Mouse (Mus musculus) liver, adult 2 months (tissue): ENCODE results near the gene Bmpr1a. TPM values are rescaled to one million over a fixed set of nuclear protein-coding genes. Genes with fewer than 3 reads are reported as not detected.

Experiments
- DNase-seq: peaks from one replicate; pipeline ENCODE4 v3.0.0-alpha.2; 2011; ENCODE audit warnings: low read depth, low spot score; ENCODE audit errors: extremely low read depth
- H3K27ac ChIP-seq: fragments of 200-500 bp; replicated peaks from 2 replicates; pipeline ENCODE4 v1.5.1; 2012; ENCODE audit warnings: low read depth, mild to moderate bottlenecking, control low read depth, inconsistent platforms, low read length; ENCODE audit not compliant: insufficient read depth
- H3K27me3 ChIP-seq: fragments of 200-500 bp; 2 replicates; pipeline ENCODE4 v1.6.1; 2012; ENCODE audit warnings: mild to moderate bottlenecking, moderate library complexity, low read length, inconsistent platforms; ENCODE audit not compliant: control insufficient read depth, insufficient read depth
- H3K36me3 ChIP-seq: fragments of 200-500 bp; 2 replicates; pipeline ENCODE4 v1.6.1; 2012; ENCODE audit warnings: low read length, inconsistent platforms; ENCODE audit not compliant: control insufficient read depth, insufficient read depth
- H3K4me1 ChIP-seq: fragments of 200-500 bp; 2 replicates; pipeline ENCODE4 v1.6.1; 2011; ENCODE audit warnings: low read length; ENCODE audit not compliant: control insufficient read depth, insufficient read depth
- H3K4me3 ChIP-seq: fragments of 200-500 bp; 2 replicates; pipeline ENCODE4 v1.5.1; 2011; ENCODE audit warnings: low read depth, mild to moderate bottlenecking, control low read depth, low read length, moderate library complexity; ENCODE audit not compliant: insufficient read depth
- H3K79me2 ChIP-seq: fragments of 200-500 bp; 2 replicates; pipeline ENCODE4 v1.6.1; 2012; ENCODE audit warnings: inconsistent platforms, mild to moderate bottlenecking, low read length, moderate library complexity; ENCODE audit not compliant: control insufficient read depth, insufficient read depth
- H3K9ac ChIP-seq: fragments of 200-500 bp; 2 replicates; pipeline ENCODE4 v1.6.1; 2012; ENCODE audit warnings: low read depth, mild to moderate bottlenecking, control low read depth, inconsistent platforms, low read length
- CTCF ChIP-seq: fragments of 200-500 bp; IDR thresholded peaks from 2 replicates; pipeline ENCODE4 v1.5.1; 2011; ENCODE audit warnings: low read depth, low read length, control low read depth
- POLR2A ChIP-seq: fragments of 200-500 bp; IDR thresholded peaks from 2 replicates; pipeline ENCODE4 v1.6.1; 2011; ENCODE audit warnings: low read length, control low read depth; ENCODE audit not compliant: insufficient read depth; ENCODE audit errors: extremely low read depth
- WGBS: fragments of 180-500 bp; shearing (Covaris S2); methylation state at CpG from one replicate; pipeline ENCODE4 v1.1.7; 2018; 5-methylcytosine and 5-hydroxymethylcytosine counted together
- polyA plus RNA-seq: library from polyadenylated mRNA; depleted of rRNA; stranded (reverse); fragments of >200 nt; gene quantifications from 2 replicates; pipeline ENCODE4 v1.2.3, GENCODE M21; 2012
- total RNA-seq: library from RNA; depleted of rRNA; stranded (reverse); fragments of >200 nt; gene quantifications from 2 replicates; pipeline ENCODE4 v1.2.3, GENCODE M21; 2014

The Bmpr1a gene
- total and polyA plus RNA-seq, 2 experiments, result 4.5 to 20.4 TPM

- H3K27ac ChIP-seq, result no peak overlapping the region
- H3K27me3 ChIP-seq, result no peaks in the 10 kb centered on the region
- H3K79me2 ChIP-seq, result no peaks in the 10 kb centered on the region
- no peak for DNase-seq
- TF ChIP-seq POLR2A (no peak), CTCF (no peak)
- no peak overlapping the region for H3K9ac ChIP-seq
- peaks cover 1% of the 10 kb centered on the region; the same call in 1 of the 2 replicates for H3K4me1 ChIP-seq
- H3K36me3 ChIP-seq, result no peaks in the 10 kb centered on the region
- H3K4me3 ChIP-seq, result no peak overlapping the region
- 93% methylated on average over 6 of the region's 6 CpGs for WGBS
Measured at GRCm38 (mm10) chr14:34399301-34399700, 103.8 kb downstream of the Bmpr1a start.

DNA sequence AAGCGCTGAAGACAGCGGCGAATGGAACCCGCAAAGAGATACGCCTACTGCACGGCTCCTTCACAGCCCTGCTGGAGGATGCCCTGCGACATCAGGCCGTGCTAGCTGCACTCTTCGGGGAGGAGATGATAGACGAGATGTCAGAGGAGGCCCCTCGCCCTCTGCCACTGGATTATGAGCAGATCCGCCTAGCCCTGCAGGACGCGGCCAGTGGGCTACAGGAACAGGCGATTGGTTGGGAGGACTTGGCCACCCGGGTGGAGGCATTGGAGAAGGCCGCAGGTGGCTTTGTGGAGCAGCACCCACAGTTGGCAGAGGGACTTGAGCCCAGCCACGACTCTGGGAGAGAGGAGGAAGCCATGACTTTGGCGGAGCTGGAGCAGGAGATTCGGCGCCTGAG, 104.2 kb downstream of the Bmpr1a start:
- peaks cover 1% of the 10 kb centered on the region; the same call in 1 of the 2 replicates for H3K4me1 ChIP-seq
- no peaks in the 10 kb centered on the region for H3K27me3 ChIP-seq
- no peak overlapping the region for H3K9ac ChIP-seq
- H3K4me3 ChIP-seq, result no peak overlapping the region
- no peaks in the 10 kb centered on the region for H3K79me2 ChIP-seq
- no peaks in the 10 kb centered on the region for H3K36me3 ChIP-seq
- 95% methylated on average over 21 of the region's 21 CpGs for WGBS
- TF ChIP-seq CTCF, result no peak
- TF ChIP-seq POLR2A, result no peak
- H3K27ac ChIP-seq, result no peak overlapping the region
- DNase-seq, result no peak

DNA sequence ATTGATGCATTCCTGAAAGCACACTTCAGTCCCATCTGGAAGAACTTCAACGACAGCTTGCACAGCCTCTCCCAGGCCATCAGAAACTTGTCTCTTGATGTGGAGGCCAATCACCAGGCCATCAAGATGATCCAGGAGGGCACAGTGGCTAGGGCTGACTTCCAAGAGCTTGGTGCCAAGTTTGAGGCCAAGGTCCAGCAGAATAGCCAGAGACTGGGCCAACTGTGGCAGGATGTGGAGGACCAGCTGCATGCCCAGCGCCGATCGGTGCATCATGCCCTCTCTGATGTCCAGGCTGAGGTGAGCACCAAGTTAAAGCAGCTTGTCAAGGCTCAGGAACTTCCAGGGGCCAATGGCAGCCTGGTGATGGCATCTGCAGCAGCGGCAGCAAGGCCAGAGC, 105.3 kb downstream of the Bmpr1a start:
- Histone ChIP-seq H3K36me3 (no peaks in the 10 kb centered on the region), H3K4me1 (peaks cover 1% of the 10 kb centered on the region; the same call in 1 of the 2 replicates), H3K79me2 (no peaks in the 10 kb centered on the region), H3K9ac (no peak overlapping the region), H3K27ac (no peak overlapping the region), H3K4me3 (no peak overlapping the region), H3K27me3 (no peaks in the 10 kb centered on the region)
- 30% methylated on average over 5 of the region's 5 CpGs for WGBS
- no peak for TF ChIP-seq POLR2A
- TF ChIP-seq CTCF, result no peak; the same call in 1 of the 2 replicates
- peak; percentile 94 for DNase-seq

GRCm38 (mm10) chr14:34393295-34393694, 109.8 kb downstream of the Bmpr1a start:
- Histone ChIP-seq H3K27me3 (no peaks in the 10 kb centered on the region), H3K9ac (no peak overlapping the region), H3K4me1 (peaks cover 5% of the 10 kb centered on the region), H3K27ac (no peak overlapping the region), H3K4me3 (no peak overlapping the region), H3K36me3 (no peaks in the 10 kb centered on the region), H3K79me2 (no peaks in the 10 kb centered on the region)
- no peak for DNase-seq
- TF ChIP-seq CTCF (no peak), POLR2A (no peak)
- 83% methylated on average over 4 of the region's 4 CpGs for WGBS

- DNase-seq, result peak; percentile 62
- H3K27me3 ChIP-seq, result no peaks in the 10 kb centered on the region
- H3K27ac ChIP-seq, result no peak overlapping the region
- WGBS, result 81% methylated on average over 9 of the region's 9 CpGs
- H3K36me3 ChIP-seq, result no peaks in the 10 kb centered on the region
- H3K4me3 ChIP-seq, result no peak overlapping the region
- TF ChIP-seq CTCF (no peak), POLR2A (no peak)
- H3K79me2 ChIP-seq, result no peaks in the 10 kb centered on the region
- no peak overlapping the region for H3K9ac ChIP-seq
- H3K4me1 ChIP-seq, result no peaks in the 10 kb centered on the region
Measured at GRCm38 (mm10) chr14:34382921-34383704, 120.0 kb downstream of the Bmpr1a start.
